Mouse (Mus musculus) lung, postnatal 0 days (tissue): ENCODE results near the gene Ddx39b. TPM values are rescaled to one million over a fixed set of nuclear protein-coding genes. Genes with fewer than 3 reads are reported as not detected.

Source experiments
- ATAC-seq: fragments of 200-750 bp; cut with Nextera tagmentation; 2 replicates; pipeline ENCODE4 v1.8.0; 2017; ENCODE audit warnings: moderate library complexity
- DNase-seq: peaks from one replicate; pipeline ENCODE4 v3.0.0-alpha.2; 2016; ENCODE audit warnings: low spot score
- H3K27ac ChIP-seq: fragments of 300-500 bp; sonication (generic); 2 replicates; pipeline ENCODE4 v1.5.1; 2014; ENCODE audit warnings: antibody characterized with exemption, mild to moderate bottlenecking, low read length, mixed read lengths
- H3K27me3 ChIP-seq: fragments of 300-500 bp; sonication (generic); replicated peaks from 2 replicates; pipeline ENCODE4 v1.6.1; 2014; ENCODE audit warnings: low read length, mixed read lengths; ENCODE audit not compliant: insufficient read depth
- H3K36me3 ChIP-seq: fragments of 300-500 bp; sonication (generic); 2 replicates; pipeline ENCODE4 v1.6.1; 2014; ENCODE audit warnings: low read length, mixed read lengths; ENCODE audit not compliant: insufficient read depth
- H3K4me1 ChIP-seq: fragments of 300-500 bp; sonication (generic); 2 replicates; pipeline ENCODE4 v1.6.1; 2014; ENCODE audit warnings: antibody characterized with exemption, low read depth, low read length, mixed read lengths; ENCODE audit not compliant: insufficient read depth
- H3K4me2 ChIP-seq: fragments of 300-500 bp; sonication (generic); replicated peaks from 2 replicates; pipeline ENCODE4 v1.6.1; 2014; ENCODE audit warnings: low read depth, mild to moderate bottlenecking, low read length, moderate library complexity, mixed read lengths
- H3K4me3 ChIP-seq: fragments of 300-500 bp; sonication (generic); 2 replicates; pipeline ENCODE4 v1.5.1; 2014; ENCODE audit warnings: low read depth, low read length
- H3K9ac ChIP-seq: fragments of 300-500 bp; sonication (generic); replicated peaks from 2 replicates; pipeline ENCODE4 v1.6.1; 2014; ENCODE audit warnings: low read depth, mild to moderate bottlenecking
- H3K9me3 ChIP-seq: fragments of 300-500 bp; sonication (generic); 2 replicates; pipeline ENCODE4 v1.6.1; 2016; ENCODE audit warnings: low read length, mixed read lengths
- CTCF ChIP-seq: IDR thresholded peaks from 2 replicates; pipeline ENCODE4 v1.5.1; 2016; ENCODE audit warnings: antibody characterized with exemption, mild to moderate bottlenecking
- EP300 ChIP-seq: IDR thresholded peaks from 2 replicates; pipeline ENCODE4 v1.6.1; 2016; ENCODE audit warnings: antibody characterized with exemption, mild to moderate bottlenecking, control low read depth
- WGBS: fragments of 180-500 bp; shearing (Covaris S2); extraction: QIAGEN DNeasy Blood & Tissue Kit; methylation state at CpG from one replicate; pipeline ENCODE4 v1.1.7; 2014; 5-methylcytosine and 5-hydroxymethylcytosine counted together
- microRNA-seq: library from miRNA; unstranded; fragments of <30 nt; microRNA quantifications from one replicate; pipeline ENCODE4, GENCODE M21; 2016
- polyA plus RNA-seq: library from polyadenylated mRNA; unstranded; fragments of >200 nt; fragmentation: Nextera tagmentation; extraction: Ambion mirVana; gene quantifications from 2 replicates; pipeline ENCODE4 v1.2.1, GENCODE M21; 2015

Gene Ddx39b
- polyA plus RNA-seq, 1 experiment from 2014 or later = 170 TPM

DNA sequence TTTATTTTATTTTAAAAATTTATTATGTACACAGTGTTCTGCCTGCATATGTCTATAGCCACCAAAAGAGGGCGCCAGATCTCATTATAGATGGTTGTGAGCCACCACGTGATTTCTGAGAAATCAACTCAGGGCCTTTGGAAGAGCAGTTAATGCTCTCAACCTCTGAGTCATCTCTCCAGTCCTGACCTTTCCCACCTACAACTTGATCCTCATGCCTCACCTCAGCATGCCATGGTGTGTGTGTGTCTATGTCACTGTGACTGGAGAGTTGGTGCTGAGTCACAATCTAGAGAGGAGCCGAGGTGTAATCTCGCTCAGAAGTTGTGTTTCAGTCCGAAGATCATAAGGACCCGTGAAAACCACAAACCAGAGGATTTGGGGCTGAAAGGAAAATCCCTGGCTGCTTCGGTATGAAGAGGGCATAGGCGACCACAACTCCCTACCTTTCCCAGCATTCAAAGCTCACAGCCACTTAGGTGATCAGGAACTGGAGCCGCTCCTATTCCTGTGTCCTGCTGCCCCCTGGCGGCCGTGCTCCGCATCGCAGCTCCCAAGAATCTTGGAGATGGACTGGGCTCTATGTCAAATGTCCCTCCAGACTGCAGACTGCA is 60.2 kb downstream of the Ddx39b start:
- peak; percentile 91 for TF ChIP-seq CTCF
- 0 out of 2 replicates have a peak, but pooled peaks have one; percentile 11 for TF ChIP-seq EP300
- Histone ChIP-seq H3K9me3 (no peaks in the 10 kb centered on the region), H3K27me3 (no peaks in the 10 kb centered on the region), H3K27ac (no peak overlapping the region), H3K9ac (no peak overlapping the region), H3K4me2 (no peak overlapping the region), H3K36me3 (no peaks in the 10 kb centered on the region), H3K4me3 (no peak overlapping the region), H3K4me1 (no peaks in the 10 kb centered on the region)
- ATAC-seq = peak; percentile 81
- 25% methylated on average over 13 of the region's 13 CpGs for WGBS
- peak; percentile 71 for DNase-seq

DNA sequence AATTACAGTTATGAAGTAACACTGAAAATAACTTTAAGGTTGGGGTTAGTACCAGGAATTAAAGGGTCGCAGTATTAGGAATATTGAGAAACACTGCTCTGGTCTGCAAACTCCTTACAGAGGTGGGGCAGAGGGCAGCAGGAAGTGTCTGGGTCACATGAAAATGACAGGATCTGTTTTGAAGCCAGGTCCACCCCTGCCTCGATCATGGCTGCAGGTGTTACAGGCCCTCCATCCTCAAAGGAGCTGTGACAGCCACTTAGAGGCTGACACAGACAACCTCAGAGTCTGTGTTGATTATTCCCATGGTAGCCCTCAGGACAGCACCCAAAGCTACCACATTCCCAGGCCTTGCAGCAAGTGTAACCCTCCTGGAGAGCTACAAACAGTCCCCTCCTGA is 61.7 kb downstream of the Ddx39b start:
- ATAC-seq = no peak
- TF ChIP-seq CTCF = no peak
- TF ChIP-seq EP300 = no peak
- Histone ChIP-seq H3K27ac (no peak overlapping the region), H3K4me2 (no peak overlapping the region), H3K27me3 (no peaks in the 10 kb centered on the region), H3K9me3 (no peaks in the 10 kb centered on the region), H3K4me1 (no peaks in the 10 kb centered on the region), H3K9ac (no peak overlapping the region), H3K36me3 (no peaks in the 10 kb centered on the region), H3K4me3 (no peak overlapping the region)
- WGBS = 64% methylated on average over 2 of the region's 2 CpGs
- DNase-seq = no peak

Small RNAs within 50 kb of the gene (microRNA-seq; reads per million reads assigned to microRNA genes)
- gene Mir6973a (not detected), gene Mir6974 (not detected), gene Mir6975 (not detected), gene Mir8094 (not detected)

Other genes starting within 250 kb of the Ddx39b start
- gene Vars, start 240.8 kb upstream of the Ddx39b start, polyA plus RNA-seq = 24.6 and 24.7 TPM in 2 replicates
- 0.30 and 0.36 TPM in 2 replicates for gene Vwa7, start 225.2 kb upstream of the Ddx39b start, polyA plus RNA-seq
- 1.7 TPM in 2 replicates for gene Sapcd1, start 213.7 kb upstream of the Ddx39b start, polyA plus RNA-seq
- gene Msh5, start 195.0 kb upstream of the Ddx39b start, polyA plus RNA-seq = 1.8 and 2.4 TPM in 2 replicates
- gene Clic1, start 191.8 kb upstream of the Ddx39b start, polyA plus RNA-seq = 343 and 355 TPM in 2 replicates
- gene Ddah2, start 182.7 kb upstream of the Ddx39b start, polyA plus RNA-seq = 238 and 247 TPM in 2 replicates
- gene Ly6g6c, start 176.4 kb upstream of the Ddx39b start, polyA plus RNA-seq = 3.5 and 4.9 TPM in 2 replicates
- gene Mpig6b, start 175.6 kb upstream of the Ddx39b start, polyA plus RNA-seq = 2.1 and 2.3 TPM in 2 replicates
- gene Ly6g6e, start 164.8 kb upstream of the Ddx39b start, polyA plus RNA-seq = 2.8 and 3.1 TPM in 2 replicates
- 14.4 and 14.7 TPM in 2 replicates for gene Ly6g6d, start 163.7 kb upstream of the Ddx39b start, polyA plus RNA-seq
- gene Ly6g6f, start 156.1 kb upstream of the Ddx39b start, polyA plus RNA-seq = 0.71 and 0.74 TPM in 2 replicates
- 104 and 111 TPM in 2 replicates for gene Abhd16a, start 152.5 kb upstream of the Ddx39b start, polyA plus RNA-seq
- gene Ly6g5c, start 133.5 kb upstream of the Ddx39b start, polyA plus RNA-seq = not detected in 2 replicates
- gene Ly6g5b, start 126.3 kb upstream of the Ddx39b start, polyA plus RNA-seq = 0.60 and 0.69 TPM in 2 replicates
- gene Gpank1, start 120.3 kb upstream of the Ddx39b start, polyA plus RNA-seq = 16.0 and 18.5 TPM in 2 replicates
- gene Csnk2b, start 119.7 kb upstream of the Ddx39b start, polyA plus RNA-seq = 203 and 207 TPM in 2 replicates
- 14.4 and 16.3 TPM in 2 replicates for gene D17H6S53E, start 115.4 kb upstream of the Ddx39b start, polyA plus RNA-seq
- gene Apom, start 109.7 kb upstream of the Ddx39b start, polyA plus RNA-seq = 0.19 and 0.27 TPM in 2 replicates
- 34.8 and 35.8 TPM in 2 replicates for gene Bag6, start 106.6 kb upstream of the Ddx39b start, polyA plus RNA-seq
- gene Prrc2a, start 76.8 kb upstream of the Ddx39b start, polyA plus RNA-seq = 74.1 and 86.0 TPM in 2 replicates
- 9.9 and 10.3 TPM in 2 replicates for gene Aif1, start 65.7 kb upstream of the Ddx39b start, polyA plus RNA-seq
- 24.8 and 27.5 TPM in 2 replicates for gene Lst1, start 53.3 kb upstream of the Ddx39b start, polyA plus RNA-seq
- 2.3 and 3.0 TPM in 2 replicates for gene Ltb, start 47.3 kb upstream of the Ddx39b start, polyA plus RNA-seq
- 0.95 and 3.7 TPM in 2 replicates for gene Tnf, start 39.7 kb upstream of the Ddx39b start, polyA plus RNA-seq
- gene Lta, start 36.4 kb upstream of the Ddx39b start, polyA plus RNA-seq = 0.11 TPM in 1 of 2 replicates, not detected in the other
- gene Gm16181, start 20.9 kb upstream of the Ddx39b start, polyA plus RNA-seq = 0.60 TPM in 1 of 2 replicates, not detected in the other
- gene Atp6v1g2, start 8.1 kb upstream of the Ddx39b start, polyA plus RNA-seq = 4.7 and 6.1 TPM in 2 replicates
- gene Nfkbil1, start 6.0 kb upstream of the Ddx39b start, polyA plus RNA-seq = 11.2 and 12.2 TPM in 2 replicates
- gene H2-D1, start 21.0 kb downstream of the Ddx39b start, polyA plus RNA-seq = 530 and 579 TPM in 2 replicates
- gene H2-Q1, start 78.7 kb downstream of the Ddx39b start, polyA plus RNA-seq = 0.11 and 0.19 TPM in 2 replicates
- 10.3 and 10.4 TPM in 2 replicates for gene H2-Q2, start 100.5 kb downstream of the Ddx39b start, polyA plus RNA-seq
- gene H2-Q4, start 137.9 kb downstream of the Ddx39b start, polyA plus RNA-seq = 8.1 and 8.9 TPM in 2 replicates
- 0.74 and 0.86 TPM in 2 replicates for gene H2-Q6, start 183.1 kb downstream of the Ddx39b start, polyA plus RNA-seq
- 3.1 and 4.0 TPM in 2 replicates for gene H2-Q7, start 197.4 kb downstream of the Ddx39b start, polyA plus RNA-seq
- 1.5 and 2.0 TPM in 2 replicates for gene H2-Q10, start 228.3 kb downstream of the Ddx39b start, polyA plus RNA-seq